Mouse (Mus musculus) limb, embryonic 12.5 days (tissue): ENCODE data around the gene Pknox2. TPM values are rescaled to one million over a fixed set of nuclear protein-coding genes. Genes with fewer than 3 reads are reported as not detected.

Experiments used
- ATAC-seq: fragments of 200-750 bp; cut with Nextera tagmentation; 2 replicates; pipeline ENCODE4 v1.8.0; 2017; ENCODE audit warnings: low read depth, moderate TSS enrichment; ENCODE audit not compliant: insufficient number of reproducible peaks, insufficient read depth, low FRiP score, low TSS enrichment
- H3K27ac ChIP-seq: fragments of 300-500 bp; sonication (generic); 2 replicates; pipeline ENCODE4 v1.5.1; 2016; ENCODE audit warnings: mild to moderate bottlenecking, moderate library complexity
- H3K27me3 ChIP-seq: fragments of 300-500 bp; sonication (generic); 2 replicates; pipeline ENCODE4 v1.6.1; 2016; ENCODE audit warnings: mild to moderate bottlenecking, moderate library complexity
- H3K36me3 ChIP-seq: fragments of 300-500 bp; sonication (generic); 2 replicates; pipeline ENCODE4 v1.6.1; 2016; ENCODE audit warnings: mild to moderate bottlenecking, moderate library complexity
- H3K4me1 ChIP-seq: fragments of 300-500 bp; sonication (generic); replicated peaks from 2 replicates; pipeline ENCODE4 v1.6.1; 2016
- H3K4me2 ChIP-seq: fragments of 300-500 bp; sonication (generic); 2 replicates; pipeline ENCODE4 v1.6.1; 2016; ENCODE audit warnings: mild to moderate bottlenecking, moderate library complexity
- H3K4me3 ChIP-seq: fragments of 300-500 bp; sonication (generic); replicated peaks from 2 replicates; pipeline ENCODE4 v1.5.1; 2016; ENCODE audit warnings: mild to moderate bottlenecking
- H3K9ac ChIP-seq: fragments of 300-500 bp; sonication (generic); replicated peaks from 2 replicates; pipeline ENCODE4 v1.6.1; 2016; ENCODE audit warnings: mild to moderate bottlenecking, moderate library complexity
- H3K9me3 ChIP-seq: fragments of 300-500 bp; sonication (generic); 2 replicates; pipeline ENCODE4 v1.6.1; 2016; ENCODE audit warnings: mild to moderate bottlenecking, moderate library complexity
- WGBS: fragments of 180-500 bp; shearing (Covaris S2); methylation state at CpG from one replicate; pipeline ENCODE4 v1.1.7; 2016; 5-methylcytosine and 5-hydroxymethylcytosine counted together
- polyA plus RNA-seq: library from polyadenylated mRNA; unstranded; fragments of >200 nt; fragmentation: Nextera tagmentation; extraction: Ambion mirVana; gene quantifications from 2 replicates; pipeline ENCODE4 v1.2.1, GENCODE M21; 2016

The Pknox2 gene
- polyA plus RNA-seq, 1 experiment from 2014 or later, result 15.5 TPM

DNA sequence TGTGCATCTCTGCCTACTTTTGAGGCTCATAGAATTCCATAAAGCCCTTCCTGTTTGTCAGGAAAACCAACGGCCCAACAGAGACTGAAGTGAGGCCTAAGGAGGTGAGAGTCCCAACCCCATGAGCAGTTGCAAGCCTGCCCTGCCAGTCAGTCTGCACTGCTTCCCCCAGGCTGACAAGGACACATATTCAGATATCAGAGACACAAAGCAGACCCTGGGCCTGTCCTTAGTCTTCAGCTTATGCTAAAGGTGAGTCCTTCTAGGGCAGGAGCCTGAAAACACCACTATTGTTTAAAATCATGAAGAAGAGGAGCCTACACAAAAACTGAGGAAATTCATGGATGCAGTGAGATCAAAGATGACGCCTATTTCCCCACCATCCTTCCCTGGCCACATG lies 13.5 kb upstream of the Pknox2 start:
- 85% methylated on average over 2 of the region's 2 CpGs for WGBS

DNA sequence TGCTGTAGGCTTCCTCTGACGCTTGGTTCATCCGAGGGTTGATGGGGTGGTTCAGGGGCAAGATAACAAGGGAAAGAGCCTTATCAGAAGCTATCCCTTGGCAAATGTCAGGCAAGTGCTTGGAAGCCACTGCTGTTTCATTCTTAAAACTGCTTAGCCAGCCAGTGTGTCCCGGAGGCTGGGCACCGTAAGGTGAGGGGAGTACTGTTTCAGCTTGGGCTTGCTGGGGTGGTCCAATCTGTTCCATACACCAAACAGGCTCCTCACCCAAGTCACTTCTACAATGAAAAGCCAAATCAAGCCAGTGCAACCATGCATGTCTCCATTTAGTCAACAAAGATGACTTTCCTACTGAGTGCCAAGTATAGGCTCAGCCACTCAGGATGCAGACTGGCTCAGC lies 679 bp upstream of the Pknox2 start:
- Histone ChIP-seq H3K27ac (no peak overlapping the region), H3K4me3 (no peak overlapping the region), H3K9ac (no peak overlapping the region), H3K4me1 (peaks cover 38% of the 10 kb centered on the region), H3K4me2 (no peak overlapping the region; the same call in 1 of the 2 replicates), H3K36me3 (no peaks in the 10 kb centered on the region), H3K9me3 (no peaks in the 10 kb centered on the region), H3K27me3 (peaks cover 69% of the 10 kb centered on the region)
- ATAC-seq, result no peak
- 64% methylated on average over 4 of the region's 4 CpGs for WGBS

More for the DNA sequence above, 13.5 kb upstream of the Pknox2 start:
- H3K9ac ChIP-seq, result no peak overlapping the region
- H3K4me1 ChIP-seq, result no peaks in the 10 kb centered on the region
- H3K9me3 ChIP-seq, result no peaks in the 10 kb centered on the region
- H3K4me3 ChIP-seq, result no peak overlapping the region
- H3K4me2 ChIP-seq, result no peak overlapping the region
- no peak for ATAC-seq
- H3K27me3 ChIP-seq, result peaks cover 53% of the 10 kb centered on the region
- no peak overlapping the region for H3K27ac ChIP-seq
- H3K36me3 ChIP-seq, result no peaks in the 10 kb centered on the region

DNA sequence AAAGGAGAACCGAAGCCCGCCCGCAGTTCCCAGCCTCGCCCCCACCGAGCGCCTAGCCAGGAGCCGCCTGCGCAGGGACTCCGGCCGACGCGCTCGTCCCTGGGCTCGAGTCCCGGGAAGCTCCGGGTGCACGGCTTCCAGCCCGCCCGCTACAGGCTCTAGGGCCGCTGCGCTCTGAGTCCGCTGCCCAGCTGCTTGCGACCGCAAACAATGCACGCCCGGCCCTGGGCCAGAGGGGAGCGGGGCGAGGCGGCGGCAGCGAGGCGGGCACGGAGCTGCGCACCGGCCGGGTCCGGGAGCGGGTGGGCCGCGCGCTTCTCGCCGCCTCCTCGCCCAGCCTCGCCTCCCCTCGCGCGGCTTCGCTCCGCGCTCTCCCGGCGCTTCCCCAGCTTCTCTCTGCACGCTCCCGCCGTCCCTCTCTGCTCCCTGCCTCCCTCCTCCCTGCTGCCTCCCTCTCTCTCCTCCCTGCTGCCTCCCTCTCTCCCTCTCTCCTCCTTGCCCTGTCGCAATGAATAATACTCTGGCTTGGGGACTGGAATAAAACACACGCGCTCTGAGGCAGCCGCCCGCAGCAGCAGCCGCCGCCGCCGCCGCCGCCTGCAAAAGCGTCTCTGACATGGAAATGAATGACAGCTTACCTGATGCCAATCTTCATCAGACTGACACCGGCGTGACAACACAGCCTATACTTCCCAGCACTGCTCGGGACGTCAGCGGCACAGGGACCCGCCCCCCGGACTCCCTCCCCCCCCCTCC lies 426 bp downstream of the Pknox2 start:
- Histone ChIP-seq H3K36me3 (no peaks in the 10 kb centered on the region), H3K4me1 (peaks cover 45% of the 10 kb centered on the region), H3K9ac (peak overlapping the region; percentile 91), H3K4me3 (peak overlapping the region; percentile 74), H3K4me2 (peak overlapping the region; percentile 90), H3K27me3 (peaks cover 59% of the 10 kb centered on the region), H3K9me3 (no peaks in the 10 kb centered on the region), H3K27ac (peak overlapping the region; percentile 96)
- ATAC-seq, result peak; percentile 75
- WGBS, result under 1% methylated on average over 73 of the region's 75 CpGs

DNA sequence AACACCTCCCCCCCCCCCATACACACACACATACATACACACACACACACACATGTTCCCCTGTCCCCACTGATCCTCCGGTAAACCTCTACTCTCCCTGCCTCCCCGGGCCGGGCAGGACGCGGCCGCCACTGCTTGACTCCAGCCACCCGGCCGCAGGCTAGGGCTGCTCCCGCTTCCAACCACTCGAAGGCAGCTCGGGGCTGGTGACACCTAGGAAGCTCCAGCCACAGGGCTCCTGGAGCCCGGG lies 929 bp downstream of the Pknox2 start:
- H3K27ac ChIP-seq, result peak overlapping the region; percentile 96
- H3K9ac ChIP-seq, result peak overlapping the region; percentile 91
- ATAC-seq, result peak; percentile 58
- H3K9me3 ChIP-seq, result no peaks in the 10 kb centered on the region
- 2% methylated on average over 12 of the region's 12 CpGs for WGBS
- H3K4me1 ChIP-seq, result peaks cover 50% of the 10 kb centered on the region
- no peaks in the 10 kb centered on the region for H3K36me3 ChIP-seq
- peak overlapping the region; percentile 74 for H3K4me3 ChIP-seq
- H3K4me2 ChIP-seq, result peak overlapping the region; percentile 90
- peaks cover 61% of the 10 kb centered on the region for H3K27me3 ChIP-seq

DNA sequence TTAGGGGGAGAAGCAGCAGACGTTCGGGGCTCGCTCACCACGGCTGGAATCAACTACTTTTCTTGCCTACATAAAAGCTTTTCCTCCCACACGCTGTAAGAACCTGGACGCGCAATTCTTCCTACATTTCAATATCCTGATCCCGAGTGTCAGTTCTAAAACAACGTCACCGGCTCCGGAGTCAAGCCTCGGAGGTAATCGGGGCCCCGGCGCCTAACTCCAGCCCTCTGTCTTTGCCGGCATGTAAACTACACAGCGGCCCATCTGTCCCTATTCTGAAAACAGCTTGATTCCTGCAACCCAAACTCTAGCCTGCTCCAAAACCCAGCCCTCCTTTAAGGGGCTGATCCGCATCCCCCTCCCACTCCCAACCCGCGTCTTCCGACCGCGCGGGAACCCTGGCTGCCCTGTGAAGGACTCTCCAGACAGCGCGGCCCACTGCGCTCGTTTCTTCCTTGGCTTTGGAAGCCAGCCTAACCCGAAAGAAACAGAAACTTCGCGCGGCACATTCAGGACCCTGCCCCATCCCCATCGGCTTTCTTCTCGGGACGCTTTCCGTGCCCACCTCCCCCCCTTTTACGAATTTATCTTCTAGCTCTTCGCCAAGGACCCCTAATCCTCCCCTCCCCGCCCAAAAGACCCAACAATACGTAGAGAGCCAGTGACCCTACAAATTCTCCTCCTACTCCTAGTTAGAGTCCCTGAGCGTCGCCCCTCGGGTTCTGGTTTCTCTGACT lies 1.4 kb downstream of the Pknox2 start:
- Histone ChIP-seq H3K9me3 (no peaks in the 10 kb centered on the region), H3K4me1 (peaks cover 55% of the 10 kb centered on the region), H3K9ac (peak overlapping the region; percentile 91), H3K36me3 (no peaks in the 10 kb centered on the region), H3K27me3 (peaks cover 62% of the 10 kb centered on the region), H3K27ac (peak overlapping the region; percentile 96), H3K4me2 (peak overlapping the region; percentile 90), H3K4me3 (peak overlapping the region; percentile 74)
- under 1% methylated on average over 43 of the region's 43 CpGs for WGBS
- ATAC-seq, result no peak

DNA sequence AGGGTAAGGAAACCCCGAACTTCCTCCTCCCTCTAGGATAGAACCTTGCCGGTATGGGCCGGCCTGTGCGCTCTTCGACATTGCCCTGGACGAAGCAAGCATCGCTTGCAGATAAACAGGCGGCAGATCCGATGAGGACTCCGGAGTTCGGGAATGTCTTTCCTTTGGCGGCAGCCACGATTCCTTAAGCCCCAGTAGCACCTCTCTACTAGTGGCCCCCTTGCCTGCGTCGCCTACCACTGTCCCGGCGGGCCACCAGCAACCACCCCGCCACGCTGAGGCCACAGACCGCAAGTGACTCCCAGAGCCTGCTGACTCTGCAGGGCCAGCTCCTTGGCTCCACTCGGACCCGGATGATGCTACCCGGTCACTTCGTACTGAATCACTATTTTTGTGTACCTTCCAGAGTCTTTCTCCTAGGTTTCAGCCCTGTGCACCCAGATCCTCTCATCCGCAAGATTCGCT lies 2.0 kb downstream of the Pknox2 start:
- WGBS, result under 1% methylated on average over 26 of the region's 26 CpGs
- peaks cover 61% of the 10 kb centered on the region for H3K4me1 ChIP-seq

DNA sequence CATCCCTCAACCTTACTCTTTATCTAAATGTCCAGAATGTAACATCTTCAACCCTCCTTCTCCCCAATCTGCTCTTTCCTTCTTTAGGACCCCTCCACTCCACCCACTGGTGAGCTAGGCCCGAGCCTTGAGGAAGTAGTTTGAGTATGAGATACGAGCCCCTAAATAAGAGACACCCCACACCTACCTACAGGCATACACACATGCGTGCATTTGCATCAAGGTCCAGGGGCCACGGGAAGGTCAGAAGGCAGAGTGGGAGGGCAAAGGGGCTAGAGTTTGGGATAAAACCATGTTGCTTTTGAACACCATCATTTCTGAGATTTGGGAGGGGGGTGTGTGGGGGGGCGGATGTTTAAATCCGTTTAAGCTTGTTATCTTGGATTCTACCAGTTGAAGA lies 2.5 kb downstream of the Pknox2 start:
- Histone ChIP-seq H3K9me3 (no peaks in the 10 kb centered on the region), H3K4me2 (peak overlapping the region; percentile 90), H3K27me3 (peaks cover 62% of the 10 kb centered on the region), H3K9ac (peak overlapping the region; percentile 91), H3K4me1 (peaks cover 65% of the 10 kb centered on the region), H3K4me3 (peak overlapping the region; percentile 74), H3K36me3 (no peaks in the 10 kb centered on the region), H3K27ac (peak overlapping the region; percentile 96)
- 1% methylated on average over 6 of the region's 6 CpGs for WGBS
- no peak for ATAC-seq

More for the DNA sequence above, 2.0 kb downstream of the Pknox2 start:
- peak overlapping the region; percentile 90 for H3K4me2 ChIP-seq
- H3K36me3 ChIP-seq, result no peaks in the 10 kb centered on the region
- peak overlapping the region; percentile 96 for H3K27ac ChIP-seq
- peak overlapping the region; percentile 91 for H3K9ac ChIP-seq
- peak overlapping the region; percentile 74 for H3K4me3 ChIP-seq
- no peaks in the 10 kb centered on the region for H3K9me3 ChIP-seq
- H3K27me3 ChIP-seq, result peaks cover 62% of the 10 kb centered on the region
- ATAC-seq, result no peak

DNA sequence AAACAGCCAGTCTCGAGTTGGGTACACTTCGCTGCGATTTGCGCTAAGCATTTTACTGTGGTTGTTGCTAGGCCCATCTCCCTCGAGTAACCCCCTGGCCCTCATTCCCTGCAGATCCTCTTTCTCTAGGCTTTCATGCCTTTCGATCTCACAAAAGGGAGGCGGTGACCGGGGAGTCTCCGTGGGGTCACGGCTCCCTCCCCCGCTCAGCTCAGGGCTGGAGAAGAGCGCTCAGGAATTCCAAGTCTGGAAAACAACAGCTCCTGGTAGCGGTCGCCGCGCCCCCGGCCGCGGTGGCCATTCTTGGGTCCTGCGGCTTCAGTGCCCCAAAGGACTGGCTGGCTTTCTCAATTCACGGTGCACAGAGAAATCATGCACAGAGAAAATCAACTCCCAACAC lies 3.0 kb downstream of the Pknox2 start:
- H3K36me3 ChIP-seq, result no peaks in the 10 kb centered on the region
- ATAC-seq, result no peak
- peak overlapping the region; percentile 96 for H3K27ac ChIP-seq
- peak overlapping the region; percentile 91 for H3K9ac ChIP-seq
- no peaks in the 10 kb centered on the region for H3K9me3 ChIP-seq
- peaks cover 70% of the 10 kb centered on the region for H3K4me1 ChIP-seq
- H3K4me3 ChIP-seq, result peak overlapping the region; percentile 74
- peaks cover 62% of the 10 kb centered on the region for H3K27me3 ChIP-seq
- H3K4me2 ChIP-seq, result peak overlapping the region; percentile 90
- WGBS, result 1% methylated on average over 21 of the region's 21 CpGs

DNA sequence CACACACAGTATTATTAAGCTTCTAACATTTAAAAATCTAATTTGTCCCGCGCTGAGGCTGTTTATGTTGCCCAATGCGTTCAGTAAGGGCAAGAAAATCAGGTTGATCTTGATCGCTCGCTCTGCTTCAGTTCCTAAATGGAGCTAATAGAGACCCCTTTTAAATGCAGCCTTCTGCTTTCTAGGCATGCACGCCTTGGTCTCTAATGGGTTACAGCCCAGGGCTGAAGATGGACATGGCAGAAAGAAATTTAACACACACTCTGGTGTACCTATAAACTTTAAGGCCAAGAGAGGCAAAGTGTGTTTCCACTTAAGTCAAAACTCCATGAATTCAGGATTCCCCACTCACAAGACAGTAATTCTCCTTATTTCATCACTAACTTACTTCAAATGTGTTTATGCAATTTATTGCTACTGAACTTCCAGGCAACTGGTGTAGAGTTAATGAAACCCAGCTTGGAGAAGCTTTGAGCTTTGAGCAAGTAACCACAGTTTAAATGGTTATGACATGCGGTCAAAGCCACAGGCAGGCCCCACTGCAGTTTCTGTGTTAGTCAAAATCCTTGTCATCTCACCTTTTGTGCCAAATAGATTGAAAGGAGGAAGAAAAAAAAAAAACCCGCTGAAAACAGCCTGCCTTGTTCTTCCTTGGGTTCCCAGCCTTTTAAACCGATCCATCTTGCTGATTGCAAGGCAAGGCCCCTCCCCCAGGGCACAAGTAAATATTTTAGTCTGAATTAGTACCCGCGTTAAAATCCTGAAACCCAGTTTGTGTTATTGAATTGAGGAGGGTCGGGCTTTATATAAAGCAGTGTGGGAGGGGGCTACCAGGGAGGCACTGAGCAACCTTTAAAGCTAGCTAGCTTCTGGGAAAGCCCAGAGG lies 3.9 kb downstream of the Pknox2 start:
- no peak for ATAC-seq
- Histone ChIP-seq H3K9me3 (no peaks in the 10 kb centered on the region), H3K9ac (0 out of 2 replicates have a peak overlapping the region, but pooled peaks have one; percentile 91), H3K36me3 (no peaks in the 10 kb centered on the region), H3K27me3 (peaks cover 62% of the 10 kb centered on the region), H3K27ac (peak overlapping the region; percentile 96), H3K4me3 (peak overlapping the region; percentile 74), H3K4me1 (peaks cover 76% of the 10 kb centered on the region), H3K4me2 (peak overlapping the region; percentile 90)
- 11% methylated on average over 12 of the region's 12 CpGs for WGBS

DNA sequence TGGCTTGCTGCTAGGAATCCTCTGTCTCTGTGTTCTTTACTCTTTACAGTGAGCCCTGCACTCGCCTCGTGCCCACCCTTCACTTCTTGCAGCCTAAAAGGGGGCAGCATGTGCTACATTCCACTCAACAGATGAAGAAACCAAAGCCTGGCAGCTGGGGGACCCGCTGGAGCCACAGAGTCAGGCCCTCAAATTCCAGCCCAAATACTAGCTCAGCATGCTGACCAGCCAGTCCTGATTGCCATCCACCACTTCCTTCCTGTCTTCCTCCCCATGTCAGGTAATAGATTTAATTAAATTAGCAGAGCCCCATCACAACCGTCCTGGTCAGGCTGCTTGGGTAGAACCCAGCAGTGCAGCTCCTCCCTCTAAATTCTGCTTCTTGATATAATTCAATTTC lies 5.1 kb downstream of the Pknox2 start:
- H3K4me3 ChIP-seq, result no peak overlapping the region
- H3K27ac ChIP-seq, result 0 out of 2 replicates have a peak overlapping the region, but pooled peaks have one; percentile 7
- no peak overlapping the region for H3K9ac ChIP-seq
- 8% methylated on average over 4 of the region's 4 CpGs for WGBS
- H3K36me3 ChIP-seq, result no peaks in the 10 kb centered on the region
- peaks cover 62% of the 10 kb centered on the region for H3K27me3 ChIP-seq
- no peaks in the 10 kb centered on the region for H3K9me3 ChIP-seq
- H3K4me2 ChIP-seq, result no peak overlapping the region
- H3K4me1 ChIP-seq, result peaks cover 76% of the 10 kb centered on the region
- no peak for ATAC-seq
